Mouse (Mus musculus) megakaryocyte, adult 5-6 weeks (primary cell): Measurements from ENCODE around the gene Map3k6. TPM values are rescaled to one million over a fixed set of nuclear protein-coding genes. Genes with fewer than 3 reads are reported as not detected.

Source experiments
- ATAC-seq: 2 replicates; pipeline ENCODE4 v1.8.0; 2016; ENCODE audit warnings: mild to moderate bottlenecking, inconsistent platforms; ENCODE audit not compliant: poor library complexity, severe bottlenecking
- total RNA-seq, 2 experiments: library from RNA; stranded (forward) in 1 of 2; stranded (reverse) in 1 of 2; fragments of 153-499, 151-499 nt in 1 of 2; fragments of 221-1000, 200-1000 nt in 1 of 2; gene quantifications; 2 replicates each; pipeline versions ENCODE4 v1.2.3 to v1.2.4; 2015 to 2017

Map3k6 gene
- total RNA-seq (2015) (10.2 and 11.7 TPM in 2 replicates), total RNA-seq (2017) (9.1 and 13.4 TPM in 2 replicates)

DNA sequence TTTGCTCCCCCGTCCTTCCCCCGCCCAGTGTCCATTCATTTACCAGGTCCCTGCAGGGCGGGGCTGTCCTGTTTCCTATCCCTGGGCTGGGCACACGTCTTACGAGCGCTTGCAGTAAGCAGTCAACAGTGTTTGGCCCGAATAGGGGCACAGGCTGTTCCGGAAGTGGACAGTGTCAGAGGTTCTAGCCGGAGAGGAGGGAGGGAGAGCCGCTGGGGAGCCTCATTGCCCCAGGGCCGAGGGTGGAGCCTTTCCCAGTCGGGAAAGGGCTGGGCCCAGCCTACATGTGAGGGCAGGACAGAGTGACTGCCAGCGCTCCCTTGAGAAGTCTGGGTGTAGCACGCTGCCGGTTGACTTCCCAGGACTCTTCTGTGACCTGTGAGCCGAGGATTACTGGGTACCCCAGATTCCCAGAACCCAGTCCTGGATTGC is at the start of gene Map3k6:
Gene Map3k6 (plus strand): TSS at position 329 of the 432 bp plus-strand sequence.
- ATAC-seq = peak; percentile 68

DNA sequence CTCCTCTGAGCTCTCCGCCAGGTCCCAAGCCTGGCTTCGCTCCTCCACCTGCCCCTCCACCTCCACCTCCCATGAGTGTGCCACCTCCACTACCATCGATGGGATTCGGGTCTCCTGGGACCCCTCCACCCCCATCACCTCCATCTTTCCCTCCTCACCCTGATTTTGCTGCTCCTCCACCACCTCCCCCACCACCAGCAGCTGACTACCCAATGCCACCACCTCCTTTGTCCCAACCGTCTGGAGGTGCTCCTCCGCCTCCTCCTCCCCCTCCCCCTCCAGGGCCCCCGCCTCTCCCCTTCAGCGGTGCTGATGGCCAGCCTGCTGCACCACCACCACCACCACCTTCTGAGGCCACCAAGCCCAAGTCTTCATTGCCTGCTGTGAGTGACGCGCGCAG is 46.1 kb upstream of the Map3k6 start:
- ATAC-seq = no peak

DNA sequence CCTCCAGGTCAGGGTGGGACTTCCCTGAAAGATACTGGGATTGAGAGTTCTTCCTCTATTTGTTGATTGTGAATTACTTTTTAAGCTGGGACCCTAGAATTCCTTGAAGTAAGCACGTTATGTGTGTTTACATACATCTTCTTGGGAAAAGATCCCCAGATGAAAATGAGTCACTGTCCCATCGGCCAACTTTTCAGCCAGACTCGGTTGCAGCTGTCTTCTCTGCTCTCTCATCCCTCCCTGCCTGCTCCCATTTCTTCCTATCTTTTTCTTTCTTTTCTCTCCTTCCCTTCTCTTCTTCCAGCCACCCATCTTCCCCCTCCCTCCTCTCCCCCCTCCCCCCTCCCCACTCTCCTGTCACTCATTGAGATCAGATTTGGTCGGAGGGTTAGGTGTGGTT is 45.6 kb upstream of the Map3k6 start:
- ATAC-seq = no peak

DNA sequence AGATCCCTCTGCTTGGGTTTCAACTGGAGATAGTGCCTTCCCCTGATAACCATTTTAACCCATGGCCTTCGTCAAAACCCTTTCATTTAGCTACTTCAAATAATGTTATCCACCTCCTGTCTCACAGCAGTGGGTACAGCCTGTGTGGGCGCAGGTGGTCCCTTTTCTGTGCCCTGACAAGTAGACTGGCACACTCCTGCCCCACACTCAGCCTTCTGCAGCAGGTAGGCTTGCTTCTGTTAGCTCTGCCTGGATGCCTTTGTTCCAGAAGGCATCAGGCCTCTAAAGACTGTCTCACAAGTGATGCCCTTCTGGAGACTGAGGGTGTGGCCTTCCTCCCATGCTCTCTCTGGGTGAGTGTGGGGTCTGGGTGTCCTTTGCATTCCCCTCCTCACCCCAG is 44.5 kb upstream of the Map3k6 start:
- ATAC-seq = no peak

DNA sequence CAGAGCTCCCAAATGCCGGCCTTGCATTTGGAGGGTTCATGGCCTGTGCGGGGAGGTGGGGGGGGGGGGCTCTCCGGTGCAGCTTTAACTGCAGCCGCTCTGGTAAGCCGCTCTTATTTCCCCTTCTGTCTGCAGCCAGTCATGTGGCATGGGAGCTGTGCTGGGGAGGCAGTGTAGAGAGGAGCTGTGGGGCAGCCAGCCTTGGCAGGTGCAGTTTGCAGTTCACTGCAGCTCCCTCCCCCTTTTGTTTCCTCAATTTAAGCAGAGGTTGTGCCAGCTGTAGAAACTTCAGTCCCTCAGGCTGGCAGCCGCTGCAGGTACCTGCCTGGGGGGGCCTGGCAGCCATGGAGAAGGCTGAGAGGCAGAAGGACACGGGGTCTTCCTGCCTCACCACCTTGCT is 43.8 kb upstream of the Map3k6 start:
- ATAC-seq = no peak

DNA sequence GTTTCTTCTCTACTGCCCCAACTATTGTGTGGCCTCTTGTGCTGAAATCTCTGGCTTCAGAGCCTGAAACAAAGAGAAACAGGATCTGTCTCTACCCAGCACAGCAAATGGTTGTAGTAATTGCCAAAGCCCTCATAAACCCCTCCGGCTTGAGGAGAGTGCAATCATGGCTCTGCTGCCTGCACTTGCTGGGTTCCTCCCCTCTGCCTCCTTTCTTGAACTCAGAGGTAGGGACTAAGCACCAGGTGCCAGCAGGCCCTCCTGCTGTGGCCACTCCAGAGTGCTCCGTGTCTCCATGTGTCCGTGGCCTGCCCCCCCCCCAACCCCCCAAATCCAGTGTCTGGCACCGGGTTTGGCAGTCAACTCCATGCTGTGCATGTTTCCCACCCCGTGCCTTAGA is 43.3 kb upstream of the Map3k6 start:
- ATAC-seq = no peak

DNA sequence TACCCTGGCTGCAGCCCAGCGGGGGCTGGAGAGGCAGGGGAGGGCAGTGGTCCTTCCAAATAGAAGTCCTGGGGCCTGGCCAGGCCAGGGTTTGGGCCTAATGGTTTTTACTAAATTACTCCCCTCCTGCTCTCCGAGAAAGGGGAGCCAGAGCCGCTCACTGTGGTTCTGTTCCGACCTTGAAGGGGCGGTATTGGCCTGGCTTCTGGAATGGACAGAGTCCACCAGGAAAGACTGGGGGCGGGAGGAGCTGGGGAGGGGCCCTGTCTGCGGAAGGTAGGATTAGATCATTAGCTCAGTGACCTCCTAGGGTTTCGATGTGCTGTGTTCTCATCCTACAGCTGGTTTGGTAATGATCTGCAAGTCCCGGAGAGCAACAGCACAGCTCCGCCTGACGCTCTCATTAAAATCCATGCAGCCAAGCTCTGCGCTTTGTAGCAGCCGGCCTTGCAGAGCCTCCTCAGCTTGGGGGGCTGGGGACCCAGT is 42.8 kb upstream of the Map3k6 start:
- no peak for ATAC-seq

DNA sequence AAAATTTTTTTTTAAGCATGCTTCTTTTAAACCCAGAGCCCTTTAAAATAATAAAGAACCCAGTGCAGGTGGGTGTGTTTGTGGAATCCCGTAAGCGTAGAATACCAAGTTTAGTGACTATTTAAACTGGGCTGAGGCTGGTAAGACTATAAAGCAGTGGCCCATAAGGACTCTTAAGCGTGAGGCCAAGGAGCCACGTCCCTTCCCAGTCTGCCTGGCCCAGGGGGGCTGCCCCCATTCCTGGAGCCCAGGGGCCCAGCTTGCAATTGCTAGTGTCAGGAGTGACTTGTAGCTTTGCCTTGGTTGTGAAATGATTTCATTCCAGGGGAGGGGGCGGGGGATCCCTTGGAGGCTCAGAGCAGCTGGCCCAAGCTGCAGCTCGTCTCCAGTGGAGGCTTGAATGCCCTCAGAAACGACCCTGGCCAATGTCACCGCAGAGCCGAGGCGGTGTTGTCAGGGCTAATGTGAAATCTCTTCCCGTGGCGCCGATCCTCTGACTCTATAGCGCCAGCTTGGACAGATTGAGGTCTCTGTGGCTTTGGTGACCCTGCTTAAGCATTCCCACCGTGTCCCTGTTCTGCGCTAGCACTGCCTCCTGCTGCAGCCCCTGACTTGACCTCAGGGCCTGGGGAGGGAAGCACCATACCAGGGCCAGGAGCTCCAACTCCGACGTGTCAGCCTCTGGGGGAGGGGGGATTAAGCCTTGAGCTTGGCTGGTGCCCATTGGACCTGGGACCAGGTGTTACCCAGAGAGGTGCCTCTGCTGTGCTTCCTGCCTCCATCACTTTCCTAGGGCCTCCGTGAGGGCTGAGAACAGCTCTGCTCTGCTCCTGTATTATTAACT is 42.1 kb upstream of the Map3k6 start:
- no peak for ATAC-seq

DNA sequence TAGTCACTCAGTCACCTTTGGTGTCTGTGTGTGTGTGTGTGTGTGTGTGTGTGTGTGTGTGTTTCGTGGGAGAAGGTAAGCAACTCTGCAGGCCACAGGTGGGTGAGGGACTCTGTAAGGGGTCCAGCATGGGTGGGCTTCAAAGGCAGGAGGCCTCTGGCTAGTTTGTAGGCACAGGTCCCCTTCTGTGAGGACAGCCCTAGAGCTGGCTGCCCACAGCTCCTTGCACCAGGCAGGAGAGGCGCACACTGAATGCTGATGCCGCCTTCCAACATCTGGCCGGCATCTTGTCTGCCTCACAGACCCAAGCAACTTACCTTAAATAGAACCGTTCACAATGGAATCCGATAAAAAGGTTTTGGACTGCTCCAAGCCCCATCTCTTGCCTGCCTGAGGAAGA is 40.9 kb upstream of the Map3k6 start:
- ATAC-seq = no peak

DNA sequence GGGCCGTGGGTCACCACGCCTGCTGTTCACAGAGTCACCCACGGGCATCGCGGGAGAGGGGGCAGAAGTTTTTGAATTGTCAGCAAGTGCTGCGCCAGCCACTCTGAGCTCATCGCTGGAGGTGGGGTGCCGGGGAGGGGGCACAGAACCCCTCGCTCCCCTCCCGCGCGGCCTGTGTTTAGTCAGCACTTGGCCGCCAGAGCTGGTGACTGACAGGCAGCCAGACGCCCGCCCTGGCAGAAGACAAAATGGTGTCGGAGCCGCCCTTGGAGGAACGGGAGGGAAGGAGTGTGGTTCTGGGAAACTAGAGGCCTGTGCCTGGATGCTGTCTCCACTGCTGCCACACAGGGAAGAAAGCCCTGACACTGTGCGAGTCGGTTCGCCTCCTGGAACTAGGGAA is 40.3 kb upstream of the Map3k6 start:
- ATAC-seq = no peak

DNA sequence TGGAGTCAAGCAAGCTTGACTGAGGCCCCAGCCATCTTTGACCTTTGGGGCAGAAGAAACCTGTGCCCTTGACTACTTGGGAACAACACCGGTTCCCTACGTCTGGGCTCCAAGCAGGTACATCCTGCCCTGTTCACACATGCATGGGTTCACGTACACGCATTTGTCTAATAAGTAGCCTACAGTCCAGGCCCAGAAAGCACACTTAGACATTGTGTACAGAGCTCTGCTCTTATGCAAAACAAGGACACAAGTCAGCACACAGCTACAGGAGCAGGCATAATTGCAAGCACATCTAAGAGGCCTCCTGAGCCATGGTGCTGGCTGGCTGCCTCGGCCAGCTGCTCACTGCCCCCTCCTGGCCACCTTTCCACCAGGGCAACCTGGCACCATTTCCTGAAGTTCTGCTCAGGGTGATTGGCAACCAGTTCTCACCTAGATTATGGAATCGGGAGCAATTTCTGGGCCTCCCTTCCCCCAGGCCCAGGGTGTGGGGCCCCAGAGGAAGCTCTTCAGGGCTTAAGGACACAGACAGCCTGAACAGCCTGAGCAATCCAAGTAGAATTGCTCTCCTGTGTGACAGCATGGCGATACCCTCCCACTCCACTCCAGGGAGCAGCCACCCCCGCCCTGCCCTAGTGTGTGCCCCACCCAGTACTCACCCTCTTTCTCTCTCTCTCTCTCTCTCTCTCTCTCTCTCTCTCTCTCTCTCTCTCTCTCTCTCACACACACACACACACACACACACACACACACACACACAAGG is 39.4 kb upstream of the Map3k6 start:
- peak; percentile 80 for ATAC-seq

DNA sequence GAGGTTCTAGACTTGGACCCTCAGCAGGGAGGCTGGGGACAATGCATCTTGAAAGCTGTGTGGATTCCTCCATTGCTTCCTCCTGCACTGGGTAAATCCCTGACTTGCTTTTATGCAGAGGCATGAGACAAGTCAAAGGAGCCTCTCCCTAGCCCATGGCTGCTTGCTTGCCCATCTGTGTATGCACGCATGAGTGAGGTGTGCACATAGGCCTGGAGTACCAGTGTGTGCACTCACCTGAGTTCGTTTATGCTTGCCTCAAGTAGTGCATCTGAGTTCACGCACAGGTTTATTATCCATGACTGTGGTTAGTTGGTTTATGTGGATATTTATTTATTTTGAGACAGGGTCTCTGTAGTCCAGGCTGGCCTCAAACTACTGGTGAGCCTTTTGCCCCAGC is 38.4 kb upstream of the Map3k6 start:
- ATAC-seq = no peak

DNA sequence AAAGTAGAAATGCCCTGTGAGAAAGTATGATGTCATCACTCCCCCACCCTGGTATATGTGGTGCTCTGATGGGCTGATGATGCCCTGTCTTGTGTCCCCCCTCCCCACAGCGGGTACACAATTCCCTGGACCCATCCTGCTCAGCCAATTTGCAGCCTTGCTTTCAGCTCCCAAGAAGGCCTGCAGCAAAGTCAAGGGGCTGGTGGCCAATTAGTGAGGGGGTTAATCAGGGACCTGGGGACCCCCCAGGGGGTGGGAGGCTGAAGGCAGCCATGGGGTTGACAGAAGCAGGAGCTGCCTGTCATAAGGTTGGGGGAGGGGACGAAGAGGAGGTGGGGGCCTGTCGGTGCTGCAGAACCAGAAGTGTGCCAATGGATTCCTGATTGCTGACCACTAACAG is 37.0 kb upstream of the Map3k6 start:
- no peak for ATAC-seq

DNA sequence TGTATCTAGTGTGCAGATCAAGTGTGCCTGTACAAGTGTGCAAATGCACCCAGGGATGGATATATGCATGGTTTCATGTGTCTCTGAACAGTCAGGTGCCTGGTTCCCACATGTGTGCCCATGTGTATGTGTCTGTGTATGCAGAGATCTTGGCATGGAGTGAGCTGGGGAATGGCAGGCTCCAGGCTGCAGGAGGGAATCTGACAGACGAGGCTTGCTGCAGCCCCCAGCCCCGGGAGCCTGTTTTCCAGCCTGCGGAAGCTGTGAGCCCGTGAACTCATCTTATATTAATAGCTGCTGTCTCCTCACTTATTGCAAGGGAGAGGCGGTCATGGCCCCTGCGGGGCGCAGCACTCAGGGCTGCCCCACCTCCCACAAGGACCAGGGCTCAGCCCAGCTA is 36.2 kb upstream of the Map3k6 start:
- ATAC-seq = no peak

DNA sequence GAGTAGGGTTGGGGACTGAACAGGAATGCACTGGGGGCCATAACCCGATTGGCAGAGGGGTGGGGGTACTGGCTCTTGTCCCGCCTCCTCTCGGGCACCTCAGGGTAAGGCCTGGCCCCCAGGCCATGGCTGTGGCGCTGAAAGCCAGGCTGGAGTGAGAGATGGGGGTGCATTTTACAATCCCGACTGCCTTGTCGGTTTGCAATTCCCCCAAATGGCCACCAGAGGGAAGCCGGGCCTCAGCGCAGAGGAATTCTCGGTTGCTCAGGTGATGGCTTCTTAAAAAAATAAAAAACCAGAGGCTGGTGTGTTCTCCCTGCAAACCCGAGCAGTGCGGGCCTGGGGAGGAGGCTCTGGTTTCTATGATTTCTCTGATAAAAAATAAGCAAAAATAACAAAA is 31.3 kb upstream of the Map3k6 start:
- peak; percentile 53 for ATAC-seq

DNA sequence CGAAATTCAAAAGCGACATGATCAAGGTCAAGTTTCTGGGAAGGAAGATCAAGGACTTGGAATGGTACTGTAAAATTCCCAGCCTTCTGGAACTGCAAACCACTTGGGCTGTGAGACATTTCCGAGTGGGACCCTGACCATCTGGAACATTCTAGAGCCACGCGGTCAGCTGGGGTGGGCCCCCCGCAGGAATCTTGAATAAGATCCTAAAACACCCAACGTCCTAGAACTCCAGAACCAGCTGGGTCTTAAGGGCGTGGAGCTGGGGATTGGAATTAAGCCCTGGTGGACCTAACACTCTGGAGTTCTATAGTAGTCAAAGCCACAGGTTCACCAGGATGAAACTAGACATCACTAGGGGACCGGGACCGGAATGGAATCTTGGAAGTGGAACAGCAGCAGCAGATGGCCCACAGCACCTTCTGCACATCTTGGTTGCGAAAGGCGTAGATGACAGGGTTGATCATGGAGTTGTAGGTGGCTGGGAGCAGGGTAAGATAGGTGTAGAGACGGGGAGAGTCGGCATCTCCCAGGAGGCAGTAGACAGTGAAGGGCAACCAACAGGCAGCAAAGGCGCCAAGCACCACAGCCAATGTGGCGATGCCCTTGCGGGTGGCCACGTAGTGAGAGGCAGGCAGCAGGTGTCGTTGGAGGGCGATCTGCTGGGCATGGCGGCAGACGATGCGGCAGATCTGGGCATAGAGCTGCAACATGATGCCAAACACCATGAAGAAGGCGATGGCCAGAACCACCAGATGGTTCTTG is 30.4 kb upstream of the Map3k6 start:
- ATAC-seq = no peak

DNA sequence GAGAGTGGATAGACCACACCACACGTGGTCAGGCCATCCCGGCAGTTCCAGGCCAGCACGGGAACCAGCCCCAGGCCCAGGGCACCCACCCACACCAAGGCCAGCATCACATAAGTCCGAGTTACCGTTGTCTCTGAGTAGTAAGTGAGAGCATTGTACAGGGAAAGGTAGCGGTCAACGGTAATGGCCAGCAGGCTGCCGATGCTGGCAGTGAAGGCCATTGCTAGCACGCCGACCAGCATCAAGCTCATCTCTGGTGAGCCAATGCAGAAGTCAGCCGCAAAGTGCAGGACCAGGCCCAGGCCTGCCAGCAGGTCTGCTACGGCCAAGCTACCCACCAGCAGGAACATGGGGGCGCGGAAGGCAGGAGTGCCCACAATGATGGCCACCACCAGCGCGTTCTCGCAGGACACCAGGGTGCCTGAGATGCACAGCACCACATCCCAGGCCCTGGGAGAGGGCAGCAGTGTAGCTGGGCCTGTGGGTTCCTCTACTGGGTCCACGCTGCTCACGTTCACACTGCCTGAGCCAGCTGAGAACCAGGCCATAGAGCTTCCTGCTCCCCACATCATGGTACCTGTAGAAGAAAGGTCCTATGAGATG is 29.7 kb upstream of the Map3k6 start:
- ATAC-seq = no peak

DNA sequence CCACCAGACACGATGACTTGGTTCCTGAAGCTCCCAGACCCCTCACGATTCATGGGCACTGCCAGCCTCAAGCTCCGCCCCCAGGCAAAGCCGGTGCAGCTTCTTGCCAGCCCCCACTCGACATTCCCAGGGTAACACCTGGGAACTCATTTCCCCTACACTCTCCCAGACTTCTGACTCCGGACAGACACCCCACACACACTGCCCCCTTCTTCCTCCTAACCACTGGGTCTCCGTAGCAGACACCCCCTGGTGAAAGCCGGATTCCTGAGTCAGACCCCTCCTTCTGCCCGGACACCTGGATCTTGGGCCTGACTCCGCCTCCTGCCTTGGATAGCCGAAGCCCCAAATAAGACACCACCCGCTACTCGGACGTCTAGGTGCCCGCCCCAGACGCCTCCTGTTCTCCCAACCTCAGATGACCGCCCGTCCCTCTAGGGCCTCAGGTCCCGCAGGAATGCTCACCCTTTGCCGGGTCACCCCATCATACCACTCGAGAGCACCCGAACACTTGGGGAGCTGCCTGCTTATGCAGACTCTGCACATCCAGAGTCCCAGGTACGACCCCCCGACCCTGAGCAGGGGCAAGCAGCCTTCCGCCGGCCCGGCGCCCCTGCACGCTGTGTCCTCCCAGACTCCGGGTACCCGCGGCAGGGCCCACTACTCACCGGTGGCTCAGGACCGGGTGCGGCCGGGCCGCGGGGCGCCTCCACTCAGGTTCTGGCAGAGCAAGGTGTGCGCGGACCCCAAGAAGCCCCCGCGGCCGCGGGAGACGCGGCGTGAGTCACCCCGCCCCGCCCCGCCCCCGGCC is 28.7 kb upstream of the Map3k6 start, which contains the start of the genes Cd164l2 and Gpr3:
Gene Cd164l2 (plus strand): TSS at position 381 of the 811 bp plus-strand sequence.
Gene Gpr3 (minus strand): TSS at position 786 of the 811 bp plus-strand sequence.
- no peak for ATAC-seq

DNA sequence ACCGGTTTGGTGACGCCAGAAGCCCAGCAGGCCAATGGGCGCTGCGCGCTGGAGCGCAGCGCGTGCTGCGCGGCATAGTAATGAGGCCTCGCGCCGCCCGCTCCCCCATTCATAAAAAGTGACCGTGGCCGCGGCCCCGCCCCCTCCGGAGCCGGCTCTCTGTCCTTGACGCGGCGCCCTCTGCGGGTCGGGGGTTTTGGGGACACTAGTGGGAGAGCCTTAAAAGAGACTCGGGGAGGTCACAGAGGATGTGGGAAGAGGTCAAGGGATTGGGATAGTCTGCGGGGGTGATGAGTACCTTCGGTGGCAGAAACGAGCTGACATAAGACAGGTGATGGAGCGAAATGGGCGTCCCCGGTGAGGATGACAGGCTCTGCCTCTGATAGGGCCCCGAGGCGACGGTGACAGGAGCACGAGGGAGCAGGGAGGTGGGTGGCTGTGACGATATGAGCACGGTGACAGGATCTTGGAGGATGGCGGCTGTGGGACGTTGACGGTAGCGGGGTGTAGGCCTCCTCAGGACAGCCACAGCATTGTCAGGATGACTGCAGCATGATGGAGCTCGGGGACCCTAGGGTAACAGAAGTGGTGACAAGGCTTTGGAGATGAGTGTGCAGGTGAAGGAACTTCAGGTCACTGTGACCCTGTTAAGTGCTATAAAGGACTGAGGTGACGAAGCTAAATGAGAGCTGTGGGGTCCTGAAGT is 27.9 kb upstream of the Map3k6 start:
- ATAC-seq = peak; percentile 83
